Mouse (Mus musculus) 3T3-L1 (cell line): ENCODE measurements around the gene Tmem184c.
A peak's percentile ranks its signal among the peaks of the same experiment; 100 is the strongest.

Experiments used
- DNase-seq: peaks from one replicate; pipeline ENCODE4 v3.0.0-alpha.2; 2015; ENCODE audit warnings: low read depth, low spot score

Gene Tmem184c

DNA sequence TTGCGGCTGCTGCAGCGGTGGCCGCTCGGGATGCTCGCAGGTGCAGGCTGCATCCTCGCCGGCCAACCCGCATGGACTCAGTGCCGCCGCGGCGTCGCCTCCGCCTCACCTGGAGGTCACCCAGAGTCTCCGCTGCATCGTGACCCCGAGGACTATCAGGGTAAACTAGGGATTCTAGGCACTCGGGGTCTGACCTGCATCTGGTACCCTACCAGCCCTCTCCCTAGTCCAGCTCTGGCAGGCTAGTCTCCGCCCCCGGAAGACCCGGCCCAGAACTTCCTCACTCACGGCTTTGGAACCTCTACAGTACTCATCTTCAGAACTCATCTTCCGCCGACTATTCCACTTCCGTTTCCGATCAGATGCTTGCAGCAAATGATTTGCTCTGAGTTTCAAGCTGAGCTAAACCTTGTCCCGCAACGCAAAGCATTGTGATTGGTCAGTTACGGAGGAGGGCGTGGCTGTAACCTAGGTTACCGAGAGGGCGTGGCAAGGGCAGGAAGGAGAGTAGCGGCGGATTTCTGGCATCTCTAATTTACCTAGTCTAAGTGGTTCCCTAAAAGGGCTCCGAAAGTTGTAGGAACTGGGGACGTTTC, at the start of gene Tmem184c:
Gene Tmem184c (minus strand): TSS at position 325 of the 596 bp plus-strand sequence.
- peak; percentile 99 for DNase-seq

DNA sequence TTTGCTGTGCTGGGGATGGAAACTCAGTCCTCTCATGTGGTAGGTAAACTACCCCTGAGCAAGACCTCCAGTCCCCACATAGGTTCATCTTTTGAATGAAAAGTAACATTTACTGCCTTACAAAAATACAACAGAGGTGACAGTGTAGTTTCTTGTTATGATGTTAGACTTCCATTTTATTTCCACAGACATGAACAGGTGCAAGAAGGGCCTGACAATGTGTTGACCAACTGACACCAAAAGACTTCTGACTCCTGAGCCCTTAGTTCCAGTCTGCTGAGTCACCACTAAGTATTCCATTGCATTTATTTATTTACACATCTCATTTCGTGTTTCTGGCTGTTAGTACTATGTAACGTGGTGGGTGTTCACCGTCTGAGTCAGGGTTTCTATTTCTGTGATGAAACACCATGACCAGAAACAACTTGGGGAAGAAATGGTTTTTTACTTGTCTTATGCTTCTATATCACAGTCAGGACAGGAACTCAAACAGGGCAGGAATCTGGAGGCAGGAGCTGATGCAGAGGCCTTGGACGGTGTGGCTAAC, 49.1 kb upstream of the Tmem184c start:
- peak; percentile 59 for DNase-seq

DNA sequence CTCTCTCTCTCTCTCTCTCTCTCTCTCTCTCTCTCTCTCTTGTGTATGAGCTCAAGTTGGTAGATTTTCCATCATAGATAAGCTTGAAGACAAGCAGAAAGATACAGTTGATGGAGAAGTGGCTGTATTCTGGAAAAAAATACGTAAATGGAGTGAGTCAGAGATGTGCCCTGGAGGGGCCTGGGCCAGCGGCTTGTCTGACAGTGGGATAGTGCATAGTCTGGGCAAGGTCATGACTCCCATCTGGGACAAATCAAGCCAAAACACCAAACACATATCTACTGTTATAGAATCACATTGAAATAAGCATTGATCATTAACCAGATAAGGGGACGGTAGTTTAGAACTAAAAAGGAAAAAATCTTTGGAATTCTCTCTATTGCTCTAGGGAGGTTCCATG, 47.9 kb upstream of the Tmem184c start:
- DNase-seq = peak; percentile 10

DNA sequence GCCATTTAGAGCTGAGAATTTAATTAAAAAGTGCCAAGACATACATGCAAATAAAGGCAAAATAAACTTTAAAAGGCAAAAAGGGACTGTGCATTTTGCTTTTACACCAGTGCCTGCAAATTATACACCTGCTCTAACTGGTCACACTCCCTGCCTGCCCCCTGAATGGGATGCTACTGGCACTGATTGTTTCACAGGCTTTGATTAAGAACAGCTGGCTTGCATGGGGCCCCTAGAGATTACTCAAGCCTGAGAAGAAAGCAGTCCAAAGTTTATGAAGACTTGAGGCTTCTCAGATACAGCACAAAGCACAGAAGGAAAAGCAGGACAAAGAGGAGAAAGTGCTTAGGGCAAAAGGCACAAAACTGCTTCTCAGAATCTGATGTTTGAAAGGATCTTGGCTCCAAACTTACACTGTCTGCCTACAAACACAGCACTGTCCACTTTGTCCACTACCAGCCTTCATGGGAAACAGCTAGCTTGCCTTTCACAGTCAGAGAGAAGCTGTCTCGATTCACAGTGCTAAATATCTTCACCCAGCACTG, 40.2 kb upstream of the Tmem184c start:
- DNase-seq = peak; percentile 19

DNA sequence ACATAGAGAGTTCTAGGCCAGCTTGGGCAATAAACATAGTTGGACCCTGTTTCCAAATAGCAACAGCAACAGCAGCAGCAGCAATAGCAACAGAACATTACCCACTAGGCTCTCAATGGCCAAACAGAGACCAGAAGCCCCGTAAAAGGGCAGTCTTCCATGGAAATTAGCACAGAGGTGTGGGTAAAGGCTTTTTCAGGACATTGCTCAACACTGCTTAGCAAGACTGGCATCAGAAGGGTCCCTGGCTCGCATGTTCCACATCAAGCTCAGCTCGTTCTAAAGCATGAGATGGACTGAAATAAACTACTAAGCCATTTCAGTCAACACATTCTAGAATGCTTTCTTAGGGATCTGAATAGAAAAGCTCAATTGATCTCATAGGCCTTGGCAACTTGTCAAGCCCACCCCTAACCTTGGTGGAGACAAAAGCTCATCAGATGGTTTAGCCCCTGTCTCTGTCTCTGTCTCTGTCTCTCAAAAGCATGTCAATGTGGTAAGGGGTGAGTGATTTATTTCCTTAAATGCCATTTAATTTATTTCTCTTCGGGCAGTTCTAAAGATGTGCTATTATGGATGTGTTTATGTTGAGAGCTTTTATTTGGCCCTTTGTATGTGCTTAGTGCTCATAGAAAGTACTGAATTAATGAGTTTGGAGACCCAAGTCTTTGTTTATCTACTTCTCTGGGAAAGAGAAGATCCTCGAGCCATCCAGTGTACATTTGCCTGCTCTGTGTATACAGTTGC, 29.8 kb upstream of the Tmem184c start:
- DNase-seq = no peak

DNA sequence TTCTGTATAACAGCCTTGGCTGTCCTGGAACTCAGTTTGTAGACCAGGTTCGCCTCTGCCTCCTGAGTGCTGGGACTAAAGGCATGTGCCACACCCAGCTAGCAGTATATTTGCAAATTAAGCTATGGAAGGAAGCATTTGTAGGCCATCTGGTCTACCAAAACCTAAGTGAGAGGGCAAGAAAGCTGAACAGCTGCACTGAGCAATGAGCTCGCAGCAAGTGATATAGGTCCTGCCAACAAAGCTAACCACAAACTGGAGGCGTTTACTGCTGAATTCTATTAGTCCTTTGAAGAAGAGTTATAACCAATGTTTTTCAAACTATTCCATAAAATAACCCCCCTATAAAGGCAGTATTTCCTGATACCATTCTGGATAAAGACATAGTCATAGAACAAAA, 27.1 kb upstream of the Tmem184c start:
- peak; percentile 10 for DNase-seq

DNA sequence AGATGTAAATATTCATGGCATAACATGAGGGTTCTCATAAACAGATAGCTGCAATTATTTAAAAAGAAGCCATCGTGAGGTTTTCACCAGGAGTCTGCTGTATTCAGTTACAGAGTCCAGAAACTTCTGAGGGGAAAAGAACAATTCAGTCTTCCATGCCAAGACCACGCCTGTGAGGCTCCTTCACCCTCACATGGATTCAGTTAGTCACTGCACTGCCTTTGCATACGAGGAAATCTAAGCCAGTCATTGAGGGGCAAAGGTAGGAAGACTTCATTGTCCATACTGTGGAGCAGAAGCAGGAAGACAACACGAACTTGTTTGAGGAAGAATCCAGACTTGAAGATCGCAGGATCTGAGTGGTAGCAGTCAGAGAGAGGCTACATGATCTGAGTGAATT, 23.5 kb upstream of the Tmem184c start:
- peak; percentile 38 for DNase-seq

DNA sequence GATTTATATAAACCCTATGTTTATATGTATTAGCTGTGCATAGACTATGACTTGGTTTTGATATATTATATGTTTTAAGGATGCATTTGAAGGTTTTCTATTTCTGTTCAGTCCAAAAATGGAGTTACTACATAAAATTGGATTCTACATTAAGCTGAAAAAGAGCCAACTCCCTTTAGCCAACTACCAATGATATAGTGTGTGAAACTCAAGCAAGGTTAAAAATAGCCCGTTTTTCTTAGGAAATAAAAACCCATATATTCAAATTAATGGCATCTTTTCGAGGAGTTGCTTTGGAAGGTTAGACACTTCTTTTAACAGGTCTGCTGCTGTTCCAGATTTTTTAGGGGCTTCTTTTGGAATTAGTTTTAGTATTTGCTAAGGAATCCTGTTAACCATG, 22.7 kb upstream of the Tmem184c start:
- no peak for DNase-seq

DNA sequence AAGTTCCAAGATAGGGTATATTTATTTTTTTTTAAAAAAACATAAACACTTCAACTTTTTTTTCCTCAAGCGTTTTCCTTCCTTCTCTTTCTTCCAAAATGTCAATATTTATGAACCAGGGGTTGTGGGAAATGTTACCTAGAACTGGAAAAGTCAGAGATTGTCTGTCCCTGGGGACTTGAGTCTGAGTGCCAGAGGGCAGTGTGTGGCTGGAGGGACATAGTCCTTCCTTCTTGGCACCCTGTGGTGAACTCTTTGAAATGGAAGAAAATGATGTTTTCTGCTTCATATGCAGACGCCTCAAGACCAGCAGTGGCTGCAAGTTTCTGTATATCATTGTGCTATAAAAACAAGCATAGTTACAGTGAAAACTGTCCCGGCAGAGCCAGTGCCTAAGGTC, 20.2 kb upstream of the Tmem184c start:
- no peak for DNase-seq

DNA sequence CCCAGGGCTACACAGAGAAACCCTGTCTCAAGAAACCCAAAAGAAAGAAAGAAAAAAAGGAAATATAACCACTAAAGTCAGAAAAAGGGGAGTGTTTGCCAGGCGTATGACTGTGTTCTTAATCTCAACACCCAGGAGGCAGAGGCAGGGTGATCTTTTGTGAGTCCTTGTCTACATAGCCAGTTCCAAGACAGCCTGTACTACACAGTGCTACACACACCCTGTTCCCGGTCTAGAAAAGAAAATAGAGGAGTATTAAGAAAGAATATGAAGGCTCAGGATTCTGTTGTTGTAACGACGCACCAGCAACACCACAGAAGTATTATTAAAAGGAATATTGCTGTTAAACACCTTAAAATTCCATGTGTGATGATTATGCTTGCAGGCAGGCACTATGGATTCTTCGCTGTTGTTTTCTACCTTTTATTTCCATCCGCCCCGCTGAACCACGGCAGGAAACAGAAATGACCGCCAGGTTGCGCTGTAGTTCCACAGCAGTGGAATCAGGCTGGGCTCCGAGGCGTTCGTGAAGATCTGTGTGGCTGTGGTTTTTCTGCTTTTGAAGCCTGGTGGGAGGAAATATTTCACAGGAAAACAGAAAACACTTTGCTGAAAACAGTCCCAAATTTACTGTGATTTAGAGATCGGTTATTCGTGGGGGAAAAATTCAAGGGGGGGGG, 19.5 kb upstream of the Tmem184c start:
- peak; percentile 86 for DNase-seq

DNA sequence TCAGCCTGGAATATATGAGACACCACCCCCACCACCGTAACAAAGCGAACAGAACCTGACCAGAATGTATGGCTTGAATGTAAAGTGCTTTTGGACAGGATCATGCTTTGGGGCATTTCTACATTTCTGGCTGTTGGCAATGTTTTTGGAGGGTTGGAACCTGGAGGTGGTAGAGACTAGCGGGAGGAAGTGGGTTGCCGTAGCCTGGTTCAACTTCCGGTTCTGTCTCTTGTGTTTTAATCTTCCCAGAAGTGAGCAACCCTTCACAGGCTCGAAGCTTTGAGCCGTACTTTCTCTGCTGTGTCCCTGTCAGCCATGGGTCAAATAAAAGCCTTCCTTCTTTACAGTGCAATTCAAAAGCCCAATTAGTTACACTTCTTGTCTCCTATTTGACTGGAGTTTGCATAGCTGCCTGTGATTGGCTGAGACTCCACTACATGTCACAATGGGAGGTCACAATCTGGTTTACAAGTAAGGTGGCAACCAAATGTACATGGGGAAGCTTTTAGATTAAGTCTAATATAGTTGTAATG, 13.2 kb upstream of the Tmem184c start:
- DNase-seq = no peak

DNA sequence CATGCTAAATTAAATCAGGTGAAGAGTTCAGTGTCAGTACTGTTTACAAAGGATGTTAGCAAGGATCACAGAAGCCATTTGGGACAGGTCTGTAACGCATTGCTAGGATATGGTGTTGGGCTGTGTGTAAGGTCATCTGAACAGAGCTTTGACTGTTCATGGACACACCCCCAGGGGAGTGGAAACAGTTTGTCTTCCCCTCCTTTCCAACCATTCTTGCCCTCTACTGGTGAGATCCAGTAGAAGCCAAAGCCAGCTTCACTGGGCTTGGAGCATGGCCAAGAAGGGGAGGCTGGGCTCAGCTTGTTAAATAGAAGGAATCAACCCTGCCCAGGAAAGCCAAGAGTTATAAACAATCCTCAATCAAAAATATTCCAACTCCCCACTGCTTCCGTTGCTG, 7.4 kb upstream of the Tmem184c start:
- DNase-seq = peak; percentile 74

DNA sequence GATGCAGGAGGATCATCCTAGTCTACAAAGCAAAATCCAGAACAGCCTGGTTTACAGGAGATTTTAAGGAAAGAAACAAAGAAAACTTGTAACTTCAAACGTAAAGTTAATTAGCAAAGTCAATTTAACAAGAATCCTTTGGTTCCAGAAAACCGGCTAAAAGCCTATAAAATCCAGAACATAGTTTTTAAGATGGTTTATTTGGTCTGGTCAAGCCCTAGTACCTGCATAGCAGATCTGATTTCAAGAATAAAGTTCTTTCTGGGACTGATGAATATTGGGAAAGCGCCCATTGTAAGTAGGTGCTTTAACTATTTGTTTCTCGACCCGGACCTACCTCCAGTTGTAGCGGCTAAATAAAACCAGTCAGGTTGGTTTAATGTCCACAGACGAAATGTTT, 877 bp downstream of the Tmem184c start:
- DNase-seq = no peak

DNA sequence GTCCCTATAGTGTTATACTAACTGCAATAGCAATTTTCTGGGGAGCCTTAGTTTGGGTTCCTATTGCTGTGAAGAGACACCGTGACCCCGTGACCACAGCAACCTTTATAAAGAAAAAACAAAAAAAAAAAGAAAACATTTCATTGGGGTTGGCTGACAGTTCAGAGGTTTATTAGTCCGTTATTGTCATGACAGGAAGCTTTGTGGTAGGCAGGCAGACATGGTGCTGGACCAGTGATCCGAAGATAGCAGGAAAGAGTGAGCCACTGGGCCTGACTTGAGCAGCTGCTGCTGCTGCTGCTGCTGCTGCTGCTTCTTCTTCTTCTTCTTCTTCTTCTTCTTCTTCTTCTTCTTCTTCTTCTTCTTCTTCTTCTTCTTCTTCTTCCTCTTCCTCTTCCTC, 26.3 kb downstream of the Tmem184c start:
- DNase-seq = no peak

DNA sequence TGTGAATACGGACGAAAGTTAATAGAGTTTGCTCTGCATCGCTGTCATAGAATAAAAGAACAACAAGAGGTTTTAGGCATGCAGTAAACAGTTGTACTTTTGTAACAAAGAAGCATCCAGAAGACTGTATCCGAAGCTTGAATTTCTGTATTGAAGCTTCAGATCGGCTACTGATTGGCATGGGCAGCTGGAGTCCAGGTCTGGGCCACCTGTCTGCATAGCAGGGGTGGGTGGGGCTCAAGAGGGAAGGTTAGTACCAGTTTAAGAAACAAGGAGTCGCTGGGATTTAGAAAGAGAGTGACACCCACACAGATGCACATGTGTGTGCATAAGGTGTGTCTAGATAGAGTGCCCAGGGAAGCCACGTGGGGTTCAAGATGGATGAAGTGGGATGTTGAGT, 32.8 kb downstream of the Tmem184c start:
- DNase-seq = no peak

DNA sequence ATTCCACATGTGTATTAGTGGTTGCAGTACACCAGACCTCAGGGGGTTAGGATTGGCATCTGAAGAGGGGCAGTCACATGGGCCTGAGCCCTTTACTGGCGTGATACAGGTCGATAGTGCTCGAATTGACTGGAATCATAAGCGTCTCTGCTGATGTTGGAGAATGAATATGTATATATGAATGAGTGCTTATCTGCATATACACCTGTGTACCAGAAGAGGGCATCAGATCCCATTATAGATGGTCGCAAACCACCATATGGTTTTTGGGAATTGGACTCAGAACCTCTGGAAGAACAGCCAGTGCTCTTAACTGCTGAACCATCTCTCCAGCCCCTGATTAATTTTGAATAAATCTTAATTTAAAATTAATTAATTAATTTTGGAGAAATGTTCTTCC, 36.3 kb downstream of the Tmem184c start:
- peak; percentile 38 for DNase-seq

DNA sequence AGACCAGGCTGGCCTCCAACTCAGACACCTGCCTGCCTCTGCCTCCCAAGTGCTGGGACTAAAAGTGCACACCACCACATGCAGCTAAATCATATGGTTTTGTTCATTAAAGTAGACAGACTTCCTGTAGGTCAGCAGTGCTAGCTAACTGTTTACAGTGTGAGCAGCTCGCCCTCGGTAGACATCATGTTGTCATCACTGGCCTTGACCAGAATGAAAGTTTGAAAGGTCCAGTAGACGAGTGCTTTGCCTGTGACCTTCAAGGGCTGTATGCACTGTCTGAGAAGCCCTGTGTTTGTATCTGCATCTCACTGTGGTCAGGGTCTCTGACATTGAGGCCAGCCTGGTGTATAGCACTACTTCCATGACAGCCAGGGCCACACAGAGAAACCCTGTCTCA, 49.1 kb downstream of the Tmem184c start:
- no peak for DNase-seq

DNA sequence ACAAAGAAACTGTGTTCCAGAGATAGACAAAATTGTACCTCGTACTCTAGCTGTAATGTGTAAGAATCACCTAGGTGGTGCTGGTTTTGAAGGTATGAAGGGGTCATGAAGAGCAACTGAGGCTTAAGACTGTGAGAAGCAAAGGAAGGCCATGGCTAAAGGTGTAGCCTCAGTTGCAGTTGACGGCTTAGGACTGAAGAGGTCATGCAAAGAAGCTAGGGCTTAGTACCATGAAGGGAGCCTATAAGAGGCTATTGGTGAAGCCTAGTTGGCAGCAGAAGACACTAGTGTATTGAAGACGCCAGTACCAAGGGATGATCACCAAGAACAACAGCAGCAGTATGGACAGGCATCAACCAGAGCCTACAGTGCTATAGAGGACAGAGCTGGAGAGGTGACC, 58.0 kb downstream of the Tmem184c start:
- no peak for DNase-seq

DNA sequence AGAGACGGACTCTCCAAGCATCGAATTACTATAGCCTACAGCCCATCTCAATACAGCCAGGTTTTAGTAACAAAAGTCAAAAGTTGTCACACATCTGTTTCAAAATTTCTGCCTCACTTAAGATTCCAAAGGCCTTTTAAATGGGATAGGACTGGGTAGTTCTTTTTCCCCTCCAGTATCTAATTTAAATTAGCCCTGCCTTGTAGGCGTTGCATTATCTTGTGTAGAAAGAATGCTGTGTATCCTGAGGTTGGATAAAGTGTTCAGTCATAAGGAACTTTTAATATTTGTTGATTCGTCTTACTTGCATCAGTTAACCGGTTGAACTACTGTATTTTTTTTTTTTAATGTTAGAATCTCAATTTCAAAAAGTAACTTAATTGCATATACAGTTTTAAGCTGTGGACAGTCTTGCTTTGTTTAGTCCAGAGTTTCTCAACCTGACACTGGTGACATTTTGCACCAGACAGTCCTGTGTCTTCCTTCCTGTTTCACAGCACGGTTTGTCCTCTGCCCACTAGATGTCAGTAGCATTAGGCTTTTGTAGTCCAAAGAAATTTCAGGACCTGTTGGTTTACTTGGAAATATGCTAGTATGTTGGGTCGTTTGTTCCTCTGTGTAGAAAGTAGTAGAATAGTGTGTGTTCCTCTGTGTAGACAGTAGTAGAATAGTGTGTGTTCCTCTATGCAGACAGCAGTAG, 60.5 kb downstream of the Tmem184c start:
- DNase-seq = peak; percentile 71

DNA sequence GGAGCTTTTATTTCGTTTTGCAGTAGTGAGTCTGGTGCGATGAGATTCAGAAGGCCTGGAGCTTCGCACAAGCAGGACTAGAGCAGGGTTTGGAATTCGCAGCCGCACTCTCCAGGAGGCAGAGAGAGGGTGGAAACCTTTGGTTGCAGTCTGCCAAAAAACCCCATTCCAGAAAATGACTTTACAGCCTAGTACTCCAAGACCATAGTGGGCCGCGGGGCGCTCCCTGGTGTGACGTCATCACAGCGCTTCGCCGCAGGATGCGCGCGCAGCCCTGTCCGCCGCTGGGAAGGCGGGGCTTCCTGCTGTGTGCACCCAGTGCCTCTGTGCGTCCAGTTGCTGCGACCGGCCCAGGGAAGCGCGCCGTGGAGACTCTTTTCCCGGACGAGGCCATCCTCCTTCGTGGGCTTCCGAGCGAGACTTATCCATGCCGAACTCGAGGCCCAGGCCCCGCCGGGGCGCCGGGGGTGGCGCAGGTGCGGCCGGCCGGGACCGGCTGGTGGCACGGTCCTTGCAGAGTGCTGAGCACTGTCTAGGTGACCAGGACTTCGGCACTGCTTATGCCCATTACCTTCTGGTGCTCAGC, 61.3 kb downstream of the Tmem184c start, which contains the start of gene Prmt9:
Gene Prmt9 (plus strand): TSS at position 277 of the 586 bp plus-strand sequence.
- DNase-seq = peak; percentile 83
